Mouse (Mus musculus) G1E (cell line): ENCODE data around the gene Metrn.

Experiments
- CTCF ChIP-seq: IDR thresholded peaks from 2 replicates; pipeline ENCODE4 v1.5.1; 2012; ENCODE audit warnings: low read depth, low read length, inconsistent platforms, mixed read lengths
- GATA1 ChIP-seq: IDR thresholded peaks from 2 replicates; pipeline ENCODE4 v1.6.1; 2012; ENCODE audit warnings: borderline replicate concordance, low read length, inconsistent platforms, mixed read lengths
- GATA2 ChIP-seq: IDR thresholded peaks from 2 replicates; pipeline ENCODE4 v1.6.1; 2012; ENCODE audit warnings: low read depth, low read length, inconsistent platforms, borderline replicate concordance

DNA sequence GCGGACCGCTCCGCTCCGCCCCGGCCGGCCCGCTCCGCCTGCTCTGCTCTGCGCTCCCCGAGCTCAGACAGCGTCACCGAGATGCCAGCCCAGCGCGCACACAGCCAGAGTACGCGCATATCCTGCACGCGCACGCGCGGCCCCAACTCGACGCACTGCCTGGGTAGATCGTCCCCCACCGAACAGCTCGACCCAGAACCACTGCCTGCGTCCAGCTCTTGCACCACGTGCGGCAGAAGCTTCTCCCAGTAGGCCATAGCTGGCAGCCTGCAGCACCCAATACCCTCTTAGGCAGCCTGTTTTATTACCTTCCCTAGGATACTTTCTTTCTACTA, 40.1 kb upstream of the Metrn start, which contains the start of gene Rhbdl1:
- no peak for TF ChIP-seq CTCF
- no peak for TF ChIP-seq GATA2
- no peak for TF ChIP-seq GATA1
